Mouse (Mus musculus): ENCODE measurements around the gene Slc25a25. TPM values are rescaled to one million over a fixed set of nuclear protein-coding genes. Genes with fewer than 3 reads are reported as not detected.

The Slc25a25 gene
- total RNA-seq, 4 experiments from 2014 or later, result 48.5 to 113 (median 60.4) TPM

Other genes with a start within 250 kb of the Slc25a25 start
- 10 to 100 TPM in 3 of 4 experiments, 1 to 10 TPM in 1; 10.0 to 12.5 (median 11.9) TPM for gene Pomt1, start 214.9 kb downstream of the Slc25a25 start, total RNA-seq (2022)
- gene Uck1, start 191.3 kb downstream of the Slc25a25 start, total RNA-seq (2022), result 10 to 100 TPM; 10.1 to 10.9 (median 10.7) TPM
- gene Golga2, start 164.1 kb downstream of the Slc25a25 start, total RNA-seq (2022), result 10 to 100 TPM; 50.1 to 62.3 (median 53.8) TPM
- 100 to 1,000 TPM; 137 to 150 (median 140) TPM for gene Swi5, start 163.4 kb downstream of the Slc25a25 start, total RNA-seq (2022)
- 10 to 100 TPM; 18.3 to 28.1 (median 25.8) TPM for gene Ciz1, start 99.1 kb downstream of the Slc25a25 start, total RNA-seq (2022)
- gene Dnm1, start 98.1 kb downstream of the Slc25a25 start, total RNA-seq (2022), result 1 to 10 TPM; 2.6 to 5.9 (median 3.9) TPM
- gene 1110008P14Rik, start 69.5 kb downstream of the Slc25a25 start, total RNA-seq (2022), result 10 to 100 TPM; 40.1 to 46.1 (median 42.3) TPM
- 1 to 10 TPM in 1 of 4 experiments, under 1 TPM in 1, not detected in 2; 0.65 to 1.9 TPM for gene Lcn2, start 63.2 kb downstream of the Slc25a25 start, total RNA-seq (2022)
- 10 to 100 TPM; 33.8 to 40.1 (median 36.1) TPM for gene Ptges2, start 55.5 kb downstream of the Slc25a25 start, total RNA-seq (2022)
- gene Naif1, start 988 bp downstream of the Slc25a25 start, total RNA-seq (2022), result 1 to 10 TPM; 2.1 to 2.7 (median 2.3) TPM
- 1 to 10 TPM; 1.6 to 3.8 (median 2.9) TPM for gene Fam102a, start 83.9 kb upstream of the Slc25a25 start, total RNA-seq (2022)
- 10 to 100 TPM in 3 of 4 experiments, 1 to 10 TPM in 1; 9.2 to 15.0 (median 10.6) TPM for gene Dpm2, start 119.4 kb upstream of the Slc25a25 start, total RNA-seq (2022)
- gene Pip5kl1, start 123.4 kb upstream of the Slc25a25 start, total RNA-seq (2022), result not detected
- gene 9430097D07Rik, start 124.2 kb upstream of the Slc25a25 start, total RNA-seq (2022), result not detected
- 10 to 100 TPM; 11.4 to 15.5 (median 13.8) TPM for gene St6galnac4, start 135.7 kb upstream of the Slc25a25 start, total RNA-seq (2022)
- 10 to 100 TPM; 48.6 to 61.3 (median 54.9) TPM for gene St6galnac6, start 148.3 kb upstream of the Slc25a25 start, total RNA-seq (2022)
- gene Ak1, start 170.3 kb upstream of the Slc25a25 start, total RNA-seq (2022), result 1,000 to 10,000 TPM; 1,455 to 1,877 (median 1,746) TPM
- 10 to 100 TPM; 17.4 to 26.6 (median 20.5) TPM for gene Eng, start 195.2 kb upstream of the Slc25a25 start, total RNA-seq (2022)